Mouse (Mus musculus): ENCODE measurements around the gene Tm4sf20.

DNA sequence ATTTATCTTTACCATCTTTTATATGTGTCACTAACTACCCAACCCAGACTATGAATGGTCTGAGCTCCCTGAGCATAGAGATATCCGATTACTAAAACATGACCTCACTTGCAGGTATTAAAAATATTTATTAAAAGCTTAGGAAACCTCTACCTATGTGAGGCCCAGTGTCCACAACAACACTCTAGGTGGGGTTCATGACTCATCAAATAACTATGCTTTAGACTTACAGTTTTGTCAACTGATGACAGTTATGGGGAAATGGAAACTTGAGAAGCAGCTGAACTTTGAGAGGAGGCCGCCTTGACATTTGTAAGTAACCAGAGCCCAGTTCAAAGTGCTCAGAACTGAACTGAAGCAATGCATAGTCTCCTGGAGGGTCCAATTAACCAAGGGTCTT, 26.9 kb upstream of the Tm4sf20 start:
- TF ChIP-seq CTCF (IDR thresholded peaks at IDR 0.05; ENCODE audit: low read depth) = no peak
- TF ChIP-seq EP300 (IDR thresholded peaks at IDR 0.05; ENCODE audit: low read depth) = no peak
